Mouse (Mus musculus) thymus, adult 2 months (tissue): ENCODE results near the gene Aldoart2. TPM values are rescaled to one million over a fixed set of nuclear protein-coding genes. Genes with fewer than 3 reads are reported as not detected.
"Not testable (repeated sequence)": the region's sequence is repeated elsewhere in the genome, so short reads cannot be mapped to it uniquely, and the experiment has no call there.

ENCODE experiments used
- DNase-seq: peaks from one replicate; pipeline ENCODE4 v3.0.0; 2021
- H3K27ac ChIP-seq: fragments of 200-500 bp; 2 replicates; pipeline ENCODE4 v1.5.1; 2012; ENCODE audit warnings: low read length, control low read depth; ENCODE audit not compliant: control insufficient read depth, insufficient read depth
- H3K27me3 ChIP-seq: fragments of 200-500 bp; 2 replicates; pipeline ENCODE4 v1.6.1; 2012; ENCODE audit warnings: mild to moderate bottlenecking, low read length, moderate library complexity, mixed read lengths; ENCODE audit not compliant: control insufficient read depth, insufficient read depth
- H3K36me3 ChIP-seq: fragments of 200-500 bp; 2 replicates; pipeline ENCODE4 v1.6.1; 2012; ENCODE audit warnings: mild to moderate bottlenecking, low read length, moderate library complexity; ENCODE audit not compliant: control insufficient read depth, insufficient read depth
- H3K4me1 ChIP-seq: fragments of 200-500 bp; replicated peaks from 2 replicates; pipeline ENCODE4 v1.6.1; 2012; ENCODE audit warnings: low read length; ENCODE audit not compliant: control insufficient read depth, insufficient read depth
- H3K4me3 ChIP-seq: fragments of 200-500 bp; 2 replicates; pipeline ENCODE4 v1.5.1; 2012; ENCODE audit warnings: mild to moderate bottlenecking, low read length, control low read depth, moderate library complexity; ENCODE audit not compliant: control insufficient read depth, insufficient read depth
- CTCF ChIP-seq: fragments of 200-500 bp; IDR thresholded peaks from 2 replicates; pipeline ENCODE4 v1.5.1; 2012; ENCODE audit warnings: mild to moderate bottlenecking, control low read depth, low read length, moderate library complexity, borderline replicate concordance; ENCODE audit not compliant: control insufficient read depth, poor library complexity, insufficient read depth; ENCODE audit errors: extremely low read depth
- POLR2A ChIP-seq: fragments of 200-500 bp; IDR thresholded peaks from 2 replicates; pipeline ENCODE4 v1.6.1; 2012; ENCODE audit warnings: mild to moderate bottlenecking, low read length, control low read depth, moderate library complexity; ENCODE audit not compliant: control insufficient read depth, poor library complexity, insufficient read depth; ENCODE audit errors: extremely low read depth
- WGBS: fragments of 180-500 bp; shearing (Covaris S2); methylation state at CpG from one replicate; pipeline ENCODE4 v1.1.7; 2018; 5-methylcytosine and 5-hydroxymethylcytosine counted together
- polyA plus RNA-seq: library from polyadenylated mRNA; depleted of rRNA; stranded (reverse); fragments of >200 nt; gene quantifications from 2 replicates; pipeline ENCODE4 v1.2.3, GENCODE M21; 2012

The Aldoart2 gene
- polyA plus RNA-seq, 1 experiment = 0.11 TPM

DNA sequence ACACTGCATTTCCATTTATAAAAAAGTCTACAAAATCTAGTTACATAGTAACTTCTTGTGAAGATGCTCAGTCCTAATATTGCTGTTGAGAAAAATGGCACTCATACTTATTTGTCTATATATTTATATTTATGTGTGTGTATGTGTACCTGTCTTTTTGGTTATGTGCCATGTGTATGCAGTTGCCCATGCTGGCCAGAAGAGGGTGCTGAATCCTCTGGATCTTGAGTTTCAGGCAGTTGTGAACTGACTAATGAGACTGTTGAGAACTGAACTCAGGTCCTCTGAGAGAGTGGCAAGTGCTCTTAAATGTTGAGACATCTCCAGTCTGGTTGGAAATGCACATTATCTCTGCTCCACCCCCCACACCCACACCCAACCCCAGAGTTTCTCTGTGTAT lies 8.1 kb downstream of the Aldoart2 start:
- H3K27ac ChIP-seq = no peak overlapping the region
- H3K4me3 ChIP-seq = no peak overlapping the region
- no peaks in the 10 kb centered on the region for H3K27me3 ChIP-seq
- no peaks in the 10 kb centered on the region for H3K4me1 ChIP-seq
- TF ChIP-seq POLR2A (no peak), CTCF (no peak)
- DNase-seq = no peak
- H3K36me3 ChIP-seq = no peaks in the 10 kb centered on the region

DNA sequence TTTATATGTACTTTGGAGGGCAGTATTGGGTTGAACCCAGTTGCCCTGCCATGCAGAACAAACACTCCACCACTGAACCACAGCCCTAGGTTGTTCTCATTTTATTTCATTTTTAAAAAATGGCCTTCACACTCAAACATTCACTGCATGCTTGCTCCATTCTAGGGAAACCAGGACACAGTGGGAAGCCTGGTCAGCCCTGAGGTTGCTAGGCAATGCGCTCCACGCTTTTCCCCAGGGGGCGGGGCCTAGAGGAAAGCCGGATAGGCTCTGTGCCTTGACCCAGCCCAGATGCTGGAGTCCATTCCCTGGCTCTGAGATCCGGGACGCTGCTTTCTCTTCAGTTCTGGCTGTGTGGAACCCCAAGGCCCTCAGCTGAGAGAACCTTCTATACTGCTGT lies 8.8 kb downstream of the Aldoart2 start:
- Histone ChIP-seq H3K4me1 (no peaks in the 10 kb centered on the region), H3K27ac (no peak overlapping the region), H3K36me3 (no peaks in the 10 kb centered on the region), H3K4me3 (no peak overlapping the region), H3K27me3 (no peaks in the 10 kb centered on the region)
- DNase-seq = no peak
- TF ChIP-seq POLR2A (no peak), CTCF (no peak)
- 38% methylated on average over 6 of the region's 6 CpGs for WGBS

DNA sequence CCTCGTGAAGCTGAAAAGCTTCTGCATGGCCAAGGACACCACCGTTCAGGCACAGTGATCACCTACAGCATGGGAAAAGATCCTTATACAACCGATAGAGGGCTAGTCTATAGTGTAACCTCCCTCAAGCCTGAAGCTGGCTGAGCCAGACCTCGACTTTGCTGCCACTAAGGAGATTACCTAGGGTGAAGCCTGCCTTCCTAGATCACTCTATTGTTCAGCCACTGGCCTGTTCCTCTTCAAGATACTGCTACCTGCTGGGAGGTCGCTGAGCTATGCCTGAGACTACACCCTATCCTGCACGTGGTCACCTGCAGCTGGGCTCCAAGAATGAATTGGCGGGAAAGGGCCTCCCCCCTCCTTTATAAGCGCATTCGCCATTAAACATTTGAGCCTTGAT lies 21.9 kb downstream of the Aldoart2 start:
- H3K27ac ChIP-seq, H3K27me3 ChIP-seq, DNase-seq, H3K4me1 ChIP-seq, H3K36me3 ChIP-seq, H3K4me3 ChIP-seq: not testable (repeated sequence)
- WGBS = 59% methylated on average over 9 of the region's 9 CpGs

DNA sequence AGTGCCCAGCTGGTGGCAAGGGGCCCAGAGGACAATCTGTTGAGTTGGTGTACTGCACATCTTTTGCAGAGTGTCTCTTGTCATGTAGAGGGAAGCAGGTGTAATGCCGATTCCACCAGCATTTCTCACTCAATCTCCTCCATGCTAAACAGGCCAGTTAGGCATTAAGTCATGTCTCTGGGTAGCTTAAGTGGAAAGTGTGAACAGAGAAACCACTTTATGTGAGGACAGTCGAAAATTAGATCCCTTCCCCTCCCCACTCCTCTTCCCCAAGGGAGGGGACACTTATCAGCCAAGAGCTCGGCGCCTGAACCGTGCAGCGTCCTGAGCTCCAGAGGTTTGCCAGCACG lies 33.5 kb downstream of the Aldoart2 start:
- Histone ChIP-seq H3K27ac (no peak overlapping the region), H3K4me3 (no peak overlapping the region), H3K36me3 (no peaks in the 10 kb centered on the region), H3K4me1 (peaks cover 8% of the 10 kb centered on the region; the same call in 1 of the 2 replicates), H3K27me3 (peaks cover 7% of the 10 kb centered on the region; the same call in 1 of the 2 replicates)
- no peak for DNase-seq
- TF ChIP-seq CTCF (no peak), POLR2A (no peak)
- WGBS = 9% methylated on average over 7 of the region's 7 CpGs

DNA sequence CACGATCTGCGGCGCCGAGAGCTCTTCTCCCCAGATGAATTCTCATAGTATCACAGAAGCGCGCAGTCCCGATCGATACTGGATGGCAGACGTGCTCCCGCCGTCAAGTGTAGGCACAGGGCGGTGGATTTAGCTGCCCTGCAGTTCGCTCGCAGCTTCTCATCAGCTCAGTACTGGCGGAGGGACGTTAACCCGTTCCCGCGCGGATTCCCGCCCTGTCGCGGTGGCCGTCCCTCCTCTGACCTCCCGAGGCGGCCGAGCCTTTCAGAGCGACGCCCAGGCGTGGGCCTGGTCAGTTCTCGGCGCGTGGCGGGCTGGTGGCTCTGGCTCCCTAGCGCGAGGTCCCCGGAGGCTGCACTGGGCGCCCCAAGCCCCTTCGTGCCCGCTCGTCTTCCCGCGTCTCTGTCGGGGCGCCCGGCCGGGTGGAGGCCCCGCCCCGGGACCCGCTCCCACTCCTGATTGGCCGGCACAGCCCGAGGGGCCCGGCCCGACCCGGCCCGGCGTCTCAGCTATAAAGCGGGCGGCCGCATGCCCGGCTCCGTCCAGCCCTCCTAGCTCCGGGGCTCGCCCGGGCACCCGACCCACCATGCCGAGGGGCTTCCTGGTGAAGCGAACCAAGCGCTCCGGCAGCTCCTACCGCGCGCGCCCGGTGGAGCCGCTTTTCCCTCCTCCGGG lies 34.0 kb downstream of the Aldoart2 start, which contains the start of gene Insm2:
Insm2 (plus strand) TSS at position 541 of the 675 bp plus-strand sequence.
- Histone ChIP-seq H3K4me3 (no peak within 1 kb of the TSS), H3K27me3 (peaks cover 7% of the 10 kb centered on the region; the same call in 1 of the 2 replicates), H3K27ac (no peak within 1 kb of the TSS), H3K36me3 (no peaks in the 10 kb centered on the region), H3K4me1 (peaks cover 8% of the 10 kb centered on the region; the same call in 1 of the 2 replicates)
- peak; percentile 7 for DNase-seq
- WGBS = 3% methylated on average over 75 of the region's 77 CpGs
- no peak for TF ChIP-seq CTCF
- TF ChIP-seq POLR2A = no peak

DNA sequence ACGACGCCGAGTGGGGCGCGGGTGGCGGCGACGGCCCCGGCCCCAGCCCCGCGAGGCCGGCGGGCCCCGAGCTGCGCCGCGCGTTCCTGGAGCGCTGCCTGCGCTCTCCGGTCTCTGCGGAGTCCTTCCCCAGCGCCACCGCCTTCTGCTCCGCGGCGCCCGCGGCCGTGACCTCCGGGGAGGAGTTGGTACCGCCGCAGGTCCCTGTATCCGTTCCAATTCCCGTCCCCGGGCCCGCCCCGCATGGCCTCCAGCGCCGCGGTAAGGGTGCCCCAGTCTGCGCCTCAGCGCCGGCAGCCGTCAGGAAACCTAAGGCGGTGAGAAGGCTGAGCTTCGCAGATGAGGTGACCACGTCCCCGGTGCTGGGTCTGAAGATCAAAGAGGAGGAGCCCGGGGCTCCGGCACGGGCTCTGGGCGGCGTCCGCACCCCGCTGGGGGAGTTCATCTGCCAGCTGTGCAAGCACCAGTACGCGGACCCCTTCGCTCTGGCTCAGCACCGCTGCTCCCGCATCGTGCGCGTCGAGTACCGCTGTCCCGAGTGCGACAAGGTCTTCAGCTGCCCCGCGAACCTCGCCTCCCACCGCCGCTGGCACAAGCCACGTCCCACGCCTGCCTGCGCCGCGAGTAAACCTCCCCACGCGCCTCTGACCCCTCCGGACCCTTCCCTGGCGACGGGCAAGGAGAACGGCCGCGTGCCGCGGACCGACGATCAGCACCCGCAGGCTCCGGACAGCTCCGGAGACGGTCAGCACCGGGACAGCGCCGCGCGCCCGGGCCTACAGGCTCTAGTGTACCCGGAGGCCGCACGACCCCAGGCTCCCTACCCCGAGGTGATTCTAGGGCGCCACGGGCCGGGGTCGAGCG lies 34.8 kb downstream of the Aldoart2 start:
- 2% methylated on average over 109 of the region's 109 CpGs for whole genome bisulfite sequencing
- Histone ChIP-seq H3K27me3 (peaks cover 7% of the 10 kb centered on the region; the same call in 1 of the 2 replicates), H3K4me3 (no peak overlapping the region), H3K36me3 (no peaks in the 10 kb centered on the region), H3K4me1 (peaks cover 8% of the 10 kb centered on the region; the same call in 1 of the 2 replicates), H3K27ac (no peak overlapping the region)
- no peak for TF ChIP-seq CTCF
- no peak for TF ChIP-seq POLR2A
- peak; percentile 14 for DNase-seq
